Mouse (Mus musculus) embryonic facial prominence, embryonic 12.5 days (tissue): Measurements from ENCODE around the gene Nags. TPM values are rescaled to one million over a fixed set of nuclear protein-coding genes. Genes with fewer than 3 reads are reported as not detected.

Experiments used
- ATAC-seq: fragments of 200-750 bp; cut with Nextera tagmentation; 2 replicates; pipeline ENCODE4 v1.8.0; 2017; ENCODE audit not compliant: insufficient number of reproducible peaks, insufficient read depth, low FRiP score, low TSS enrichment
- H3K27ac ChIP-seq: fragments of 300-500 bp; sonication (generic); 2 replicates; pipeline ENCODE4 v1.5.1; 2016; ENCODE audit warnings: mild to moderate bottlenecking
- H3K27me3 ChIP-seq: fragments of 300-500 bp; sonication (generic); 2 replicates; pipeline ENCODE4 v1.6.1; 2016; ENCODE audit warnings: mild to moderate bottlenecking, moderate library complexity
- H3K36me3 ChIP-seq: fragments of 300-500 bp; sonication (generic); 2 replicates; pipeline ENCODE4 v1.6.1; 2016; ENCODE audit warnings: mild to moderate bottlenecking
- H3K4me1 ChIP-seq: fragments of 300-500 bp; sonication (generic); 2 replicates; pipeline ENCODE4 v1.6.1; 2016
- H3K4me2 ChIP-seq: fragments of 300-500 bp; sonication (generic); replicated peaks from 2 replicates; pipeline ENCODE4 v1.6.1; 2016; ENCODE audit warnings: mild to moderate bottlenecking, moderate library complexity
- H3K4me3 ChIP-seq: fragments of 300-500 bp; sonication (generic); 2 replicates; pipeline ENCODE4 v1.5.1; 2016; ENCODE audit warnings: mild to moderate bottlenecking
- H3K9ac ChIP-seq: fragments of 300-500 bp; sonication (generic); 2 replicates; pipeline ENCODE4 v1.6.1; 2016; ENCODE audit warnings: mild to moderate bottlenecking, moderate library complexity
- H3K9me3 ChIP-seq: fragments of 300-500 bp; sonication (generic); 2 replicates; pipeline ENCODE4 v1.6.1; 2016; ENCODE audit warnings: mild to moderate bottlenecking, moderate library complexity
- WGBS: fragments of 180-500 bp; shearing (Covaris S2); methylation state at CpG from one replicate; pipeline ENCODE4 v1.1.7; 2016; 5-methylcytosine and 5-hydroxymethylcytosine counted together
- polyA plus RNA-seq: library from polyadenylated mRNA; unstranded; fragments of >200 nt; fragmentation: Nextera tagmentation; extraction: Ambion mirVana; gene quantifications from 2 replicates; pipeline ENCODE4 v1.2.1, GENCODE M21; 2016

Nags gene
- 0.06 TPM in 1 of 2 replicates, not detected in the other for polyA plus RNA-seq

DNA sequence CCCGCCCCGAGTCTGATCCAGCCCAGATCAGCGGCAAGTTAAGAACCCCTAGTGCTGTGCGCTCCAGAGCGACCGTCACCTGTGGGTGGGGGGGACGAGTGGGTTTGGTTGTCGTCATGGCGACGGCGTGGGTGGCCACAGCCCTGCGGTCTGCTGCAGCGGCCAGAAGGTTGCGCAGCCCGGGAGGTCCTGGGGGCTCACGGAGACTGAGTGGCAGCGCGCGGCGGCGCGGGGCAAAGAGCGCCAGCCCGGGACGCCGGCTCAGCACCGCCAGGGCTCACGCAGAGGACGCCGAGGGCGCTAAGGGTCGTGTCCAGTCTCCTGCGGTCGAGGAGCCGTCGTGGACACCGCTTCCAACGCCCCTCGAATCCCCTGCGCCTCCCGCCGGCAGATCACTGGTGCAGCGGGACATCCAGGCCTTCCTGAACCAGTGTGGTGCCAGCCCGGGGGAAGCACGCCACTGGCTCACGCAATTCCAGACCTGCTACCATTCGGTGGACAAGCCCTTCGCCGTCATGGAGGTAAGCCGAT is at the start of gene Nags:
Gene Nags, plus strand, starts transcription at position 43 of the 531 bp plus-strand sequence.
- Histone ChIP-seq H3K9me3 (no peaks in the 10 kb centered on the region), H3K27me3 (peaks cover 71% of the 10 kb centered on the region), H3K4me2 (peak within 1 kb of the TSS; percentile 54), H3K4me1 (peaks cover 25% of the 10 kb centered on the region), H3K9ac (peak within 1 kb of the TSS; percentile 27; the same call in 1 of the 2 replicates), H3K36me3 (no peaks in the 10 kb centered on the region), H3K4me3 (peak within 1 kb of the TSS; percentile 35), H3K27ac (no peak within 1 kb of the TSS)
- 1% methylated on average over 50 of the region's 50 CpGs for whole genome bisulfite sequencing
- no peak for ATAC-seq

DNA sequence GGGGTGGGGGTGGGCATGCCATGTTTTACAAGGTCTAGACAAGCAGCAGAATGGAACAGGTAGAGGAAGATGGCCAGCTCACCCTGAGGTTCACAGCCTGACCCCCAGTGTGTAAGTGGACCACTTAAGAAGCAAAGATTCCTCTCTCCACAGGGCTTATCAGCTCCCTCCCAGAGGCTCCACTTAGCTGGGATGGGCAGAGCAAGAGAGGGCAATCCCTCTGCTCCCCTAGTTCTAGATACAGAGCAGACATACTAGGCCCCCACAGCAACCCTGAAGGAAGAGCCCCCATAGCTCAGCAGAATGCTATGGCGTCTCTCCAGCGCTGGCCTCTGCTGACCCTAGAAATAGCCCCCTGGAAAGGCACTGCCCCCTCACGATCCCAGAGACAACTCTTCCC is 49.6 kb upstream of the Nags start:
- Histone ChIP-seq H3K4me3 (no peak overlapping the region), H3K27ac (no peak overlapping the region), H3K4me1 (peaks cover 7% of the 10 kb centered on the region; the same call in 1 of the 2 replicates), H3K9ac (no peak overlapping the region), H3K9me3 (no peaks in the 10 kb centered on the region), H3K27me3 (peaks cover 14% of the 10 kb centered on the region; the same call in 1 of the 2 replicates), H3K36me3 (no peaks in the 10 kb centered on the region), H3K4me2 (no peak overlapping the region)
- 87% methylated on average over 3 of the region's 3 CpGs for WGBS
- ATAC-seq = no peak

DNA sequence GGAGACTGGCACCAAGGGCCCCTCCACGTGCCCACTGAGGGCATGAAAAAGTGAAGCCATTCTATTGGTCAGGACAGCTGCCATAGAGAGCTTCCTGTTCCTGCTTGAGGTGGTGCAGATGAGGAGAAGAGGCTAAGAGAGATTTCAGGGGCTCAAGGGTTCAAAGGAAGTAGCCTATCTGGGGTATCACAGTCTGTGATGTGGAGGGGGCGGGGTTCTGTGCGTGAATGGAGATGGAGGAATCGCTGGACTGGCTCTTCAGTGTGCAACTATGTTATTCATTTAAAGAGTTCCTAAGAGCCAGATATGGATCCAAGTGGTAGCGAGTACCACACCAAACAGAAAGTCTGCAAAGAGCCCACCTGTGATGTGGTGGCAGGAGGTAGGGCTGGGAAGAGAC is 48.9 kb upstream of the Nags start:
- Histone ChIP-seq H3K9me3 (no peaks in the 10 kb centered on the region), H3K9ac (no peak overlapping the region), H3K27ac (no peak overlapping the region), H3K36me3 (no peaks in the 10 kb centered on the region), H3K4me2 (peak overlapping the region; percentile 47), H3K27me3 (peaks cover 19% of the 10 kb centered on the region; the same call in 1 of the 2 replicates), H3K4me3 (peak overlapping the region; percentile 19; the same call in 1 of the 2 replicates), H3K4me1 (peaks cover 7% of the 10 kb centered on the region; the same call in 1 of the 2 replicates)
- 80% methylated on average over 5 of the region's 5 CpGs for WGBS
- ATAC-seq = no peak

DNA sequence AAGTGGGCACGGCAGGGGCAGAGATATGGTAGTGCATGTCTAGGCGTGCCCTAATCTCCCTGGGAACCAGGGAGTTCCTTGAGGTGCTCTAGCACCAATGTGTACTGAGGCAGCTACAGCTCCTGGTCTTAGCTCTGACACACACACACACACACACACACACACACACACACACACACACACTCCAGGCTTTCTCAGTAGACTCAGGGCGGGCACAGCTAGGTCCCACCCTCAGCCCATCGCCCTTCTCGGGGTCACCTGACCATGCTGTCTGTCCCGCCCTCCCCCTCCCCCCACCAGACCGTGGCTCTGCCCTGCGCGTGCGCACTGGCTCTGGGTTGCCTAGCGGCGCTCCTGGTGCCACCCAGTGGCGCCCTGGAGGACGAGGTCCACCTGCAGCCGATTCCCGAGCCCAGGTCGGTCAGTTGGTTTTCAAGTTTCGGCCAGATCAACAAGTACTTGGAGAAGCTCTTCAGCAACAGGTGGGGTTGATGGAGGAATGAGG is 48.4 kb upstream of the Nags start:
- Histone ChIP-seq H3K4me1 (peaks cover 7% of the 10 kb centered on the region; the same call in 1 of the 2 replicates), H3K27me3 (peaks cover 22% of the 10 kb centered on the region; the same call in 1 of the 2 replicates), H3K36me3 (no peaks in the 10 kb centered on the region), H3K4me2 (peak overlapping the region; percentile 47), H3K27ac (no peak overlapping the region), H3K9me3 (no peaks in the 10 kb centered on the region), H3K9ac (0 out of 2 replicates have a peak overlapping the region, but pooled peaks have one; percentile 4), H3K4me3 (peak overlapping the region; percentile 19)
- 7% methylated on average over 18 of the region's 18 CpGs for WGBS
- peak; percentile 75 for ATAC-seq

DNA sequence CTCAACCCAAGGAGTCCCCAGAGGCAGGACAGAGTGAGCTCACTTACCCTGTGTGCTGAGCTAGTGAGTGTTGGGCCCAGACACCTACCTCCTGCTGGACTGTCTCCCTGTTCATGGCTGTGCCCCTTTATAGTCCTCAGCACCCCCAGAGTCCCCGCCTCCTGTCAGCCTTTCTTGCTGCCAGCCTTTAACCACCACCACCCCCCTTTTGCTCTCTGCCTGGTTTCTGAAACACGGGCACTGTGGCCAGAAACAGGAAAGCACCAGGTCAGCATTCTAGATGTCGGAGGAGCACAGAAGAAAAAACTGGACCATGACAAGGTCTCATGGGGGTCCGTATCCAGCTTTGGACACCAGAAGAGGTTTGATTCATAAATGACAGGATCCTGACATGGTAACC is 44.1 kb upstream of the Nags start, which contains the start of gene Ppy:
Gene Ppy, minus strand, starts transcription at position 101 of the 400 bp plus-strand sequence.
- H3K36me3 ChIP-seq = no peaks in the 10 kb centered on the region
- no peak within 1 kb of the TSS for H3K9ac ChIP-seq
- no peak within 1 kb of the TSS for H3K4me3 ChIP-seq
- no peak within 1 kb of the TSS for H3K27ac ChIP-seq
- peaks cover 12% of the 10 kb centered on the region; the same call in 1 of the 2 replicates for H3K4me1 ChIP-seq
- no peak within 1 kb of the TSS for H3K4me2 ChIP-seq
- peaks cover 55% of the 10 kb centered on the region for H3K27me3 ChIP-seq
- 76% methylated on average over 4 of the region's 4 CpGs for WGBS
- no peaks in the 10 kb centered on the region for H3K9me3 ChIP-seq
- ATAC-seq = no peak

DNA sequence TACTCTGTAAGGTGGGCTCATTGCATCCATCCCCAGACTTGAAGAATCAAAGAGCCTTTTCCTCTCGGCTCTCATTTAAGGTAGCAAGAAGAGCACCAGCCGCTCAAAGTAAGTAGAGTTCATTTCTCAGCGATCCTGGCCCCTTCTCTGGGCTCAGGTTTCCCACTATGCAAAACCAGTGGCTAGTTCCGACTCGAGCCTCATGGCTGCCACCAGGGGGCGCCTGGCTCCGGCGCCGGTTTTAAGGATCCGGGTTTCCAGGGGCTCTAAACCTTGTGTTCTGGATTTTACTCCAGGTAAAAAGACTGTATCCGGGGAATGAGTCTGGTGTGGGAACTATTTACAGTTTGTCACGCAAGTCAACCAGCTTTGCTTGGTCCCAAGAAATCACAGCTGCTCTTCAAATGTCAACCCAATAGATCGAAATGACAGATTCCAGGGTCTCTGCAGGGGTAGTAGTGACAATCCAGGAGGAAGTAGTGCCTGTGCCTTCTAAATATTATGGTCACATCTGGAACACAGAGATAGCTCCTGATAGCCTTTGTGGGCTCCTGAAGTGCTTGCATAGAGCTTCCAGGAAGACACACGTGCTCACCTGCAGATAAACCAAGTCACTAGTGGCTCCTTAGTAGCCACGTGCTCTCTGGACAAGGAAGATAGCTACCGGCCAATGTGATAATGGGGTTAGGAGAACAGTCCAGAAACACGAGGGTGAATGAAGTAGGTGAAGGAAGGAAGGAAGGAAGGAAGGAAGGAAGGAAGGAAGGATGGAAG is 42.6 kb upstream of the Nags start:
- H3K27ac ChIP-seq = no peak overlapping the region
- 19% methylated on average over 17 of the region's 17 CpGs for WGBS
- H3K9me3 ChIP-seq = no peaks in the 10 kb centered on the region
- no peak overlapping the region for H3K4me2 ChIP-seq
- H3K27me3 ChIP-seq = peaks cover 69% of the 10 kb centered on the region
- no peak overlapping the region for H3K4me3 ChIP-seq
- H3K4me1 ChIP-seq = peaks cover 15% of the 10 kb centered on the region
- H3K9ac ChIP-seq = no peak overlapping the region
- no peak for ATAC-seq
- H3K36me3 ChIP-seq = no peaks in the 10 kb centered on the region

DNA sequence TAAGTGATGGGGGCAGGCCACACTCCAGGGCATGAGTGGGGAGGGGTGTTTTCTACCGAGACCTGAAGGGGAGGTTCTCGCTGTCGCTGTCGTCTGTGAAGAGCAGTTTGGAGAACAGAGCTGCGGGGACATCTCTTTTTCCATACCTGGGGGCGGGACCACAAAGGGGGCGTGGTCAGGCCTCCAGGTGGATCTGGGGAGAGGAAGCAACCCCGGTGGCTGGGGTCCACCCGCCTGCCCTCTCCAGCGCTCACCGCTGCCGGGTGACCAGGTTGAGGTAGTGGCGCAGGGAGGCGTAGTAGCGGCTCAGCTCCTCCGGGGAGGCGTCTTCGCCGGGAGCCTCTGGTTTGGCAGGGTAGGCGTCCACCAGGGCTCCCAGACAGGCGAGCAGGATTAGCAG is 38.4 kb upstream of the Nags start:
- 2% methylated on average over 21 of the region's 21 CpGs for WGBS
- no peak overlapping the region for H3K27ac ChIP-seq
- no peaks in the 10 kb centered on the region for H3K9me3 ChIP-seq
- H3K36me3 ChIP-seq = no peaks in the 10 kb centered on the region
- H3K9ac ChIP-seq = no peak overlapping the region
- peaks cover 16% of the 10 kb centered on the region for H3K4me1 ChIP-seq
- H3K4me3 ChIP-seq = peak overlapping the region; percentile 17; the same call in 1 of the 2 replicates
- H3K4me2 ChIP-seq = peak overlapping the region; percentile 29
- peaks cover 69% of the 10 kb centered on the region for H3K27me3 ChIP-seq
- ATAC-seq = no peak

DNA sequence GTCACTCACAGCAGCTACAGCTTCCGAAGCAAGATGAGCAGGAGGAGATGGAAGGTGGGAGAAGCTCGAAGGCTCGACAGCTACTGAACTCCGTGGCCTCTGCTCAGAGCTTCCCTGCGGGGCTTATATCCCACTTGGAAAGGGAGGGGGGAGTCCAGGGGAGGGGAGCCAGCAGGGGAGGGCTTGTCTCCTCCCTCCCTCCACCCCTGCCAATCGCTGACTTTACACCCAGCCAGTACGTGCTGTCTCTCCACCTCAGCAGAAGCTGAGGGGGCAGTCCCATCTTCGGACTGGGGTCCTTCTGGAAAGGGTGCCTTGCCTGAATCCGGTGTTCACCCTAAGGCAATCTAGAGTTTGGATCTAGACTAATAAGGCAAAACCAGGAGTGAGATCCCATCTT is 37.6 kb upstream of the Nags start, which contains the start of gene Pyy:
Gene Pyy, minus strand, starts transcription at position 101 of the 400 bp plus-strand sequence.
- peaks cover 11% of the 10 kb centered on the region for H3K4me1 ChIP-seq
- no peak within 1 kb of the TSS for H3K27ac ChIP-seq
- peak within 1 kb of the TSS; percentile 29 for H3K4me2 ChIP-seq
- H3K9ac ChIP-seq = no peak within 1 kb of the TSS
- H3K27me3 ChIP-seq = peaks cover 66% of the 10 kb centered on the region
- H3K36me3 ChIP-seq = no peaks in the 10 kb centered on the region
- H3K4me3 ChIP-seq = peak within 1 kb of the TSS; percentile 17; the same call in 1 of the 2 replicates
- 9% methylated on average over 9 of the region's 9 CpGs for WGBS
- H3K9me3 ChIP-seq = no peaks in the 10 kb centered on the region
- ATAC-seq = no peak

DNA sequence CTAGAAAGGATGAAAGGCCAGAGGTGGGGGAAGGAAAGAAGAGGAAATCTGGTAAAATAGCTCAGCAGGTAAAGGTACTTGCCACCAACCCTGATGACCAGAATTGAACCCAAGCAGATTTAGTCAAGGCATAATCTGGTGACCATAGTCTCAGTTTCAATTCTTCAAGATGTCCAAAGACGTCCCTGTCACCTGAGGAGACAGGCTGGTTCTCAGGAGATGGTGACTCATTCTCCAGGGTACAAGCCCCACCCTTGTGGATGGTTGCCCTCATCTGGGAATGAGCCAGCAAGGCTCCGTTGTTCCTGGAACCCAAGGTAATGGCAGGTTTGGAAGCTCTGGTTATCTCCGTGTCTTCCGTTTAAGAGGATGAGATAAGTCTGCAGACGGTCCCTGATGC is 33.7 kb upstream of the Nags start:
- H3K27ac ChIP-seq = no peak overlapping the region
- peaks cover 11% of the 10 kb centered on the region for H3K4me1 ChIP-seq
- WGBS = 79% methylated on average over 5 of the region's 5 CpGs
- ATAC-seq = no peak
- H3K9me3 ChIP-seq = no peaks in the 10 kb centered on the region
- no peaks in the 10 kb centered on the region for H3K36me3 ChIP-seq
- peaks cover 32% of the 10 kb centered on the region for H3K27me3 ChIP-seq
- no peak overlapping the region for H3K4me2 ChIP-seq
- no peak overlapping the region for H3K4me3 ChIP-seq
- no peak overlapping the region for H3K9ac ChIP-seq

DNA sequence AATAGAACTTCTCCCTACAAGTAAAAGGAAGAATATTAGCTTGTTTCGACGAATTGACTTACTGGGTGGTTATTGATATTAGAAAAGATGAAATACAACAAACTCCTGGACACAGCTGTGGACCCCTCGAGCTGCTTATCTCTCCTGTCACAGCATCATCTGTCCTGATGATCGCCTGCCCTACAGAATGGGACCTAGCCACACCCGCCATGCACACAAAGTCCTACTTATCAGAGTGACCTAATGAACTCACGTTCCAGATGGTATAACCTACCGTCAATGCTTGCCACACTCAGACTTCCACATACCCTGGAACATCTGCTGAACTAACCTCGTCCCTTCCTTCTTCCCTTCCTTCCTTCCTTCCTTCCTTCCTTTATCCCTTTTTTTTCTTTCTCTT is 29.1 kb upstream of the Nags start:
- WGBS = 80% methylated on average over 8 of the region's 8 CpGs

DNA sequence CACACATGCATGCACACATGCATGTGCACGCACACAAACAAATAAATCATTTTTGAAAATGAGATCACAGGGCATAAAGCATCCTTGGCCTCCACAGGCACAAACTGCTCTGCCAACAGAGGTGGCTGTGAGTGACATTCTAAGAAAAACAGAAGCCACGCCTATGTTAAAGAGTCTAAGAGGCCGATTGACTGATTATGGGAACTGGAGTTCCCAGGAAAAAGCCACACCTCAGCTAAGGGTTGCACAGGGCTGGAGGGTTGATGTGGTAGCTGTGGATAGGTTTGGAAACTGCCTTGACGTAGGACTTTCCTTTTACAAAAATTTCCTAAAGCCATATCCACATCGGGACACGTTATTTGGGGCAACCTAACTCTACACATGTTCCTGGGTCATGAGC is 27.9 kb upstream of the Nags start:
- H3K27ac ChIP-seq = no peak overlapping the region
- H3K4me1 ChIP-seq = no peaks in the 10 kb centered on the region
- no peaks in the 10 kb centered on the region for H3K36me3 ChIP-seq
- no peaks in the 10 kb centered on the region for H3K27me3 ChIP-seq
- H3K4me2 ChIP-seq = no peak overlapping the region
- no peak overlapping the region for H3K9ac ChIP-seq
- peaks cover 5% of the 10 kb centered on the region; the same call in 1 of the 2 replicates for H3K9me3 ChIP-seq
- WGBS = 79% methylated on average over 6 of the region's 6 CpGs
- no peak overlapping the region for H3K4me3 ChIP-seq
- no peak for ATAC-seq

More for the DNA sequence above, 29.1 kb upstream of the Nags start:
- Histone ChIP-seq H3K36me3 (no peaks in the 10 kb centered on the region), H3K27me3 (no peaks in the 10 kb centered on the region), H3K4me2 (no peak overlapping the region), H3K4me3 (no peak overlapping the region), H3K27ac (no peak overlapping the region), H3K4me1 (no peaks in the 10 kb centered on the region), H3K9ac (no peak overlapping the region), H3K9me3 (peaks cover 5% of the 10 kb centered on the region; the same call in 1 of the 2 replicates)
- no peak for ATAC-seq
